Mouse (Mus musculus): ENCODE data around the gene Npw.
"Not testable (repeated sequence)": the region's sequence is repeated elsewhere in the genome, so short reads cannot be mapped to it uniquely, and the experiment has no call there.

The Npw gene

GRCm38 (mm10) chr17:24670246-24670844 lies 12.1 kb upstream of the Npw start:
- DNase-seq: no peak

- DNase-seq: peak; percentile 95
Observed at GRCm38 (mm10) chr17:24669545-24670245, 11.4 kb upstream of the Npw start, which contains the start of gene Zfp598. Gene Zfp598, plus strand, starts transcription at chr17:24669687.

- not testable (repeated sequence) for DNase-seq
Observed at GRCm38 (mm10) chr17:24669214-24669544, 10.9 kb upstream of the Npw start.

GRCm38 (mm10) chr17:24667416-24667815 lies 9.2 kb upstream of the Npw start:
- DNase-seq: peak; percentile 74

- not testable (repeated sequence) for DNase-seq
Observed at GRCm38 (mm10) chr17:24667011-24667410, 8.8 kb upstream of the Npw start.

- DNase-seq: no peak
Observed at GRCm38 (mm10) chr17:24654969-24655368, 3.3 kb downstream of the Npw start.

- DNase-seq: peak; percentile 83
Observed at GRCm38 (mm10) chr17:24653967-24654710, 4.1 kb downstream of the Npw start.

GRCm38 (mm10) chr17:24651835-24652234 lies 6.4 kb downstream of the Npw start:
- DNase-seq: no peak

GRCm38 (mm10) chr17:24650766-24651165 lies 7.5 kb downstream of the Npw start:
- DNase-seq: no peak

GRCm38 (mm10) chr17:24650070-24650616 lies 8.1 kb downstream of the Npw start, which contains the start of gene Slc9a3r2:
Gene Slc9a3r2, minus strand, starts transcription at chr17:24650327.
- peak; percentile 76 for DNase-seq

GRCm38 (mm10) chr17:24649581-24650069 lies 8.6 kb downstream of the Npw start:
- peak; percentile 68 for DNase-seq

- DNase-seq: no peak
Observed at GRCm38 (mm10) chr17:24648731-24649377, 9.4 kb downstream of the Npw start.

- DNase-seq: no peak
Observed at GRCm38 (mm10) chr17:24647493-24647892, 10.8 kb downstream of the Npw start.

- no peak for DNase-seq
Observed at GRCm38 (mm10) chr17:24646381-24646780, 11.9 kb downstream of the Npw start.

GRCm38 (mm10) chr17:24645916-24646315 lies 12.3 kb downstream of the Npw start:
- DNase-seq: peak; percentile 38

GRCm38 (mm10) chr17:24644875-24645721 lies 13.2 kb downstream of the Npw start:
- peak; percentile 54 for DNase-seq

GRCm38 (mm10) chr17:24644030-24644715 lies 14.1 kb downstream of the Npw start:
- peak; percentile 42 for DNase-seq

GRCm38 (mm10) chr17:24642791-24643343 lies 15.4 kb downstream of the Npw start:
- DNase-seq: no peak

- no peak for DNase-seq
Observed at GRCm38 (mm10) chr17:24641944-24642343, 16.3 kb downstream of the Npw start.

- DNase-seq: no peak
Observed at GRCm38 (mm10) chr17:24640581-24640980, 17.7 kb downstream of the Npw start.

- no peak for DNase-seq
Observed at GRCm38 (mm10) chr17:24640119-24640518, 18.1 kb downstream of the Npw start.
